Mouse (Mus musculus) regulatory T cell (primary cell): Measurements from ENCODE around the gene Gm3047.
"Not testable (repeated sequence)": the region's sequence is repeated elsewhere in the genome, so short reads cannot be mapped to it uniquely, and the experiment has no call there.

Source experiments
- in situ Hi-C: fragments of 300-600 bp; cut with MboI, MseI; formaldehyde crosslinking; loops from one replicate; pipeline ENCODE4 v1.15.1; 2025; ENCODE audit warnings: high pct_unique_total_duplicates

Gene Gm3047

GRCm38 (mm10) chr14:4555105-4555504, at the start of gene Gm3047:
Gene Gm3047, plus strand, starts transcription at chr14:4555405.
- in situ Hi-C loops: not testable (repeated sequence)
